Mouse (Mus musculus): ENCODE measurements around the gene Ndufc1. TPM values are rescaled to one million over a fixed set of nuclear protein-coding genes. Genes with fewer than 3 reads are reported as not detected.
"Not testable (repeated sequence)": the region's sequence is repeated elsewhere in the genome, so short reads cannot be mapped to it uniquely, and the experiment has no call there.

Ndufc1 gene
- polyA plus RNA-seq, 1 experiment from 2014 or later = 740 TPM

GRCm38 (mm10) chr3:51364703-51365516 is 43.9 kb downstream of the Ndufc1 start:
- Histone ChIP-seq H3K4me2 (ENCODE audit: low read depth, low read length) (peak overlapping the region; percentile 64), H3K36me3 (ENCODE audit: control insufficient read depth, insufficient read depth, low read length) (no peaks in the 10 kb centered on the region), H3K27me3 (ENCODE audit: control insufficient read depth, insufficient read depth, low read length) (no peaks in the 10 kb centered on the region), H3K4me3 (replicated peaks; ENCODE audit: low read length) (peak overlapping the region; percentile 47), H3K9ac (ENCODE audit: low read length) (peak overlapping the region; percentile 43), H3K27ac (ENCODE audit: low read length) (no peak overlapping the region), H3K4me1 (ENCODE audit: control insufficient read depth, insufficient read depth, low read length) (no peaks in the 10 kb centered on the region), H3K9me3 (replicated peaks; ENCODE audit: control insufficient read depth, low read length) (no peaks in the 10 kb centered on the region)
- 6% methylated on average over 31 of the region's 31 CpGs for WGBS
- ATAC-seq (ENCODE audit: insufficient read depth, low FRiP score) = peak; percentile 92

GRCm38 (mm10) chr3:51361066-51361465 is 47.7 kb downstream of the Ndufc1 start:
- Histone ChIP-seq H3K4me2 (ENCODE audit: low read depth, low read length) (no peak overlapping the region), H3K36me3 (ENCODE audit: control insufficient read depth, insufficient read depth, low read length) (no peaks in the 10 kb centered on the region), H3K9me3 (replicated peaks; ENCODE audit: control insufficient read depth, low read length) (no peaks in the 10 kb centered on the region), H3K9ac (ENCODE audit: low read length) (no peak overlapping the region), H3K4me1 (ENCODE audit: control insufficient read depth, insufficient read depth, low read length) (peaks cover 9% of the 10 kb centered on the region), H3K27ac (ENCODE audit: low read length) (no peak overlapping the region), H3K4me3 (replicated peaks; ENCODE audit: low read length) (no peak overlapping the region), H3K27me3 (ENCODE audit: control insufficient read depth, insufficient read depth, low read length) (no peaks in the 10 kb centered on the region)
- WGBS = 30% methylated on average over 9 of the region's 9 CpGs
- no peak for ATAC-seq (ENCODE audit: insufficient read depth, low FRiP score)

GRCm38 (mm10) chr3:51359558-51360307 is 49.1 kb downstream of the Ndufc1 start:
- no peak for ATAC-seq (ENCODE audit: insufficient read depth, low FRiP score)

DNA sequence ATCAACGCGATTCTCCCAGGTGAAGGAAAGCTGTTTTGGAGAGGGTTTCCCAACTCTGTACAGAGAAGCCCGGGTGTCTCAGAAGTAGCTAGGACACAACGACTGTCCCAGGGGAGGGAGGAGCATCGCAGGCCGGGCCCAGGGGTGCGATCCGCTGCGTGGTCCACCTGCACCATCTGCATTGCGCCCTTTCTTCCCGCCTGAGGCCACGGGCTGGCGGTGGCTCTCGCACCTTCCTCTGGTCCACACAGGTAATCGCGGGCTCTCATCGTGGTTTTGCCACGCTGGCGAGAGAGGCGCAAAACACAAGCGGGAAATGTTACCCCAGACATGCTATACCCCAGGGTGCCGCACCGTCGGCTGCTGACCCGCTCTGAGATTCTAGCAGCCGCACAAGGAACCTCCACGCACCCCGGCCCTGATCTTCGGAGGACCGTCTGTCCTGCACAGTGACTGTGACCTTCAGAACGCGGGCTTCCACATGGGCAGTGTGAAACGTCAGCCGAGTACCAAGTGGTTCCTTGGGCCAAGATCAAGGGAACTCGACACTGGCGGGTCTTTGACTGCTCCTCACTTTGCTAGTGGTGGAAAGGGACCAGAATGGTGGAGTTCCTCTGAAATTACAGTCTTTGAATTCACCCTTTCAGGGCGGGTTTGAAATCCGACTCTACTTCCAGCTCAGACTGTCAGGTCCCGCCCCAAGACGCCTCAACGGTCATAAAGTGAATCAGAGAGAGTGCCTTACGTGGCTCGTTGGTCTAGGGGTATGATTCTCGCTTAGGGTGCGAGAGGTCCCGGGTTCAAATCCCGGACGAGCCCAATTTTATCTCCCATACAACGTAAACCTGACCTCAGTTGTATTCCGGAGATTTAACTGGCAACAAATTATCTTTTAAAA is 49.9 kb downstream of the Ndufc1 start:
- H3K9me3 ChIP-seq (replicated peaks; ENCODE audit: control insufficient read depth, low read length) = no peaks in the 10 kb centered on the region
- peak overlapping the region; percentile 69 for H3K27ac ChIP-seq (ENCODE audit: low read length)
- peak overlapping the region; percentile 77 for H3K9ac ChIP-seq (ENCODE audit: low read length)
- H3K4me1 ChIP-seq (ENCODE audit: control insufficient read depth, insufficient read depth, low read length) = peaks cover 9% of the 10 kb centered on the region
- ATAC-seq (ENCODE audit: insufficient read depth, low FRiP score) = peak; percentile 85
- peak overlapping the region; percentile 59 for H3K4me3 ChIP-seq (replicated peaks; ENCODE audit: low read length)
- H3K4me2 ChIP-seq (ENCODE audit: low read depth, low read length) = peak overlapping the region; percentile 60
- no peaks in the 10 kb centered on the region for H3K36me3 ChIP-seq (ENCODE audit: control insufficient read depth, insufficient read depth, low read length)
- no peaks in the 10 kb centered on the region for H3K27me3 ChIP-seq (ENCODE audit: control insufficient read depth, insufficient read depth, low read length)
- WGBS = 2% methylated on average over 50 of the region's 50 CpGs

More at GRCm38 (mm10) chr3:51359558-51360307, 49.1 kb downstream of the Ndufc1 start:
- Histone ChIP-seq H3K9me3 (replicated peaks; ENCODE audit: control insufficient read depth, low read length) (no peaks in the 10 kb centered on the region), H3K4me3 (replicated peaks; ENCODE audit: low read length) (peak overlapping the region; percentile 59), H3K4me1 (ENCODE audit: control insufficient read depth, insufficient read depth, low read length) (peaks cover 9% of the 10 kb centered on the region), H3K36me3 (ENCODE audit: control insufficient read depth, insufficient read depth, low read length) (no peaks in the 10 kb centered on the region), H3K9ac (ENCODE audit: low read length) (no peak overlapping the region), H3K4me2 (ENCODE audit: low read depth, low read length) (peak overlapping the region; percentile 60), H3K27me3 (ENCODE audit: control insufficient read depth, insufficient read depth, low read length) (no peaks in the 10 kb centered on the region), H3K27ac (ENCODE audit: low read length) (no peak overlapping the region)
- WGBS = 34% methylated on average over 14 of the region's 14 CpGs

GRCm38 (mm10) chr3:51358181-51358580 is 50.6 kb downstream of the Ndufc1 start:
- H3K27ac ChIP-seq (ENCODE audit: low read length) = no peak overlapping the region
- no peaks in the 10 kb centered on the region for H3K27me3 ChIP-seq (ENCODE audit: control insufficient read depth, insufficient read depth, low read length)
- peak overlapping the region; percentile 59 for H3K4me3 ChIP-seq (replicated peaks; ENCODE audit: low read length)
- peak overlapping the region; percentile 57 for H3K9ac ChIP-seq (ENCODE audit: low read length)
- WGBS = 3% methylated on average over 15 of the region's 15 CpGs
- H3K36me3 ChIP-seq (ENCODE audit: control insufficient read depth, insufficient read depth, low read length) = no peaks in the 10 kb centered on the region
- H3K9me3 ChIP-seq (replicated peaks; ENCODE audit: control insufficient read depth, low read length) = no peaks in the 10 kb centered on the region
- H3K4me2 ChIP-seq (ENCODE audit: low read depth, low read length) = peak overlapping the region; percentile 60
- peak; percentile 75; the same call in 1 of the 2 replicates for ATAC-seq (ENCODE audit: insufficient read depth, low FRiP score)
- H3K4me1 ChIP-seq (ENCODE audit: control insufficient read depth, insufficient read depth, low read length) = peaks cover 9% of the 10 kb centered on the region

GRCm38 (mm10) chr3:51357624-51358023 is 51.2 kb downstream of the Ndufc1 start:
- Histone ChIP-seq H3K9me3 (replicated peaks; ENCODE audit: control insufficient read depth, low read length) (no peaks in the 10 kb centered on the region), H3K4me3 (replicated peaks; ENCODE audit: low read length) (peak overlapping the region; percentile 59), H3K4me1 (ENCODE audit: control insufficient read depth, insufficient read depth, low read length) (peaks cover 9% of the 10 kb centered on the region), H3K9ac (ENCODE audit: low read length) (peak overlapping the region; percentile 57; the same call in 1 of the 2 replicates), H3K27me3 (ENCODE audit: control insufficient read depth, insufficient read depth, low read length) (no peaks in the 10 kb centered on the region), H3K36me3 (ENCODE audit: control insufficient read depth, insufficient read depth, low read length) (no peaks in the 10 kb centered on the region), H3K4me2 (ENCODE audit: low read depth, low read length) (peak overlapping the region; percentile 60), H3K27ac (ENCODE audit: low read length) (no peak overlapping the region)
- WGBS = 15% methylated on average over 14 of the region's 14 CpGs
- no peak for ATAC-seq (ENCODE audit: insufficient read depth, low FRiP score)

- H3K9ac ChIP-seq (ENCODE audit: low read length) = no peak overlapping the region
Measured at GRCm38 (mm10) chr3:51357078-51357477, 51.7 kb downstream of the Ndufc1 start.

DNA sequence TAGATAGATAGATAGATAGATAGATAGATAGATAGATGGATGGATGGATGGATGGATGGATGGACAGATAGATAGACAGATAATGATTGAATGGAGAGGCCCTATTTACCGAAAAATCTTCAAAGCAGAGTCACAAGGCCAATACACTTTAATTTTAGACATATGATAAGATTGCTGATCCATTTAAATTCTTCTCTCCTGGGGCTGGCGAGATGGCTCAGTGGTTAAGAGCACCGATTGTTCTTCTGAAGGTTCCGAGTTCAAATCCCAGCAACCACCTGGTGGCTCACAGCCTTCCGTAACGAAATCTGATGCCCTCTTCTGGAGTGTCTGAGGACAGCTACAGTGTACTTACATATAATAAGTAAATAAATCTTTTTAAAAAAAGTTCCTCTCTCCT is 53.8 kb downstream of the Ndufc1 start:
- 87% methylated on average over 6 of the region's 6 CpGs for WGBS
- not testable (repeated sequence) for H3K9ac ChIP-seq (ENCODE audit: low read length); H3K27ac ChIP-seq (ENCODE audit: low read length); H3K9me3 ChIP-seq (replicated peaks; ENCODE audit: control insufficient read depth, low read length); H3K4me2 ChIP-seq (ENCODE audit: low read depth, low read length); H3K36me3 ChIP-seq (ENCODE audit: control insufficient read depth, insufficient read depth, low read length); H3K4me3 ChIP-seq (replicated peaks; ENCODE audit: low read length); H3K4me1 ChIP-seq (ENCODE audit: control insufficient read depth, insufficient read depth, low read length); ATAC-seq (ENCODE audit: insufficient read depth, low FRiP score); H3K27me3 ChIP-seq (ENCODE audit: control insufficient read depth, insufficient read depth, low read length)

More at GRCm38 (mm10) chr3:51357078-51357477, 51.7 kb downstream of the Ndufc1 start:
- Histone ChIP-seq H3K4me1 (ENCODE audit: control insufficient read depth, insufficient read depth, low read length) (peaks cover 9% of the 10 kb centered on the region), H3K27ac (ENCODE audit: low read length) (no peak overlapping the region), H3K27me3 (ENCODE audit: control insufficient read depth, insufficient read depth, low read length) (no peaks in the 10 kb centered on the region), H3K9me3 (replicated peaks; ENCODE audit: control insufficient read depth, low read length) (no peaks in the 10 kb centered on the region), H3K4me2 (ENCODE audit: low read depth, low read length) (no peak overlapping the region), H3K4me3 (replicated peaks; ENCODE audit: low read length) (no peak overlapping the region), H3K36me3 (ENCODE audit: control insufficient read depth, insufficient read depth, low read length) (no peaks in the 10 kb centered on the region)
- no peak for ATAC-seq (ENCODE audit: insufficient read depth, low FRiP score)
- WGBS = 33% methylated on average over 5 of the region's 5 CpGs

Measured in stomach, embryonic 16.5 days (tissue).